Comparison of ENCODE assay signal across 8 mouse cellular contexts in genomic region chr11:70687601-70688199, GRCm38 (mm10). TPM values are rescaled to one million over a fixed set of nuclear protein-coding genes. Genes with fewer than 3 reads are reported as not detected.
DNase-seq lines count a peak whose midpoint lies in the region; ATAC-seq and TF ChIP-seq lines count a peak whose summit lies in the region.

Gene Camta2, minus strand, starts transcription at chr11:70688105.

- no peaks in the 10 kb centered on the region for H3K79me2 ChIP-seq in heart, adult 2 months (replicated peaks; ENCODE audit: control insufficient read depth, insufficient read depth, low read length)

- TF ChIP-seq CTCF in heart, adult 2 months (IDR thresholded peaks at IDR 0.05): peak; percentile 79

- peak within 1 kb of the TSS; percentile 85 for H3K27ac ChIP-seq in embryonic facial prominence, embryonic 13.5 days
- peak within 1 kb of the TSS; percentile 98 for H3K27ac ChIP-seq in heart, adult 2 months

- WGBS in embryonic facial prominence, embryonic 13.5 days: under 1% methylated on average over 50 of the region's 55 CpGs
- 1% methylated on average over 55 of the region's 55 CpGs for WGBS in heart, adult 2 months

- no peaks in the 10 kb centered on the region for H3K27me3 ChIP-seq in embryonic facial prominence, embryonic 13.5 days
- H3K27me3 ChIP-seq in heart, adult 2 months (ENCODE audit: control insufficient read depth, insufficient read depth, low read length): no peaks in the 10 kb centered on the region

- H3K4me1 ChIP-seq in embryonic facial prominence, embryonic 13.5 days: peaks cover 17% of the 10 kb centered on the region
- peaks cover 4% of the 10 kb centered on the region for H3K4me1 ChIP-seq in heart, adult 2 months (ENCODE audit: control insufficient read depth, insufficient read depth, low read length)

- peak; percentile 86 to 88 for DNase-seq in left cerebral cortex, adult 18-20 months (ENCODE audit: low spot score in 2 of 2)
- no peak for DNase-seq in left cerebral cortex, adult 11 months (ENCODE audit: low spot score)
- DNase-seq in heart, adult 2 months: peak; percentile 94 to 96
- DNase-seq in kidney, adult 8-10 months: peak; percentile 83 to 87
- DNase-seq in liver: peak; percentile 80
- DNase-seq in spleen, postnatal 4 days (ENCODE audit: low spot score in 2 of 2): peak; percentile 78 to 89

- H3K36me3 ChIP-seq in embryonic facial prominence, embryonic 13.5 days: peaks cover 28% of the 10 kb centered on the region
- no peaks in the 10 kb centered on the region; the same call in 1 of the 2 replicates for H3K36me3 ChIP-seq in heart, adult 2 months (ENCODE audit: control insufficient read depth, insufficient read depth, low read length)

- intact Hi-C loops in heart, adult 2 months (cut with DNase I): loop anchor here (1.0 to 5.0 kb wide), 4 partner anchors 13 to 70 kb away; partner anchors contain the start of genes Inca1, Kif1c, Rnf167 and Slc25a11

- peak within 1 kb of the TSS; percentile 91 for H3K9ac ChIP-seq in embryonic facial prominence, embryonic 13.5 days
- peak within 1 kb of the TSS; percentile 93 for H3K9ac ChIP-seq in heart, adult 2 months (ENCODE audit: low read depth, low read length)

- TF ChIP-seq POLR2A in heart, adult 2 months (IDR thresholded peaks at IDR 0.05; ENCODE audit: insufficient read depth, low read depth, low read length): peak; percentile 90

- peak within 1 kb of the TSS; percentile 79 for H3K4me3 ChIP-seq in embryonic facial prominence, embryonic 13.5 days
- H3K4me3 ChIP-seq in heart, adult 2 months: peak within 1 kb of the TSS; percentile 84

- H3K4me2 ChIP-seq in embryonic facial prominence, embryonic 13.5 days: peak within 1 kb of the TSS; percentile 82

- TF ChIP-seq EP300 in heart, adult 2 months (IDR thresholded peaks at IDR 0.05; ENCODE audit: insufficient read depth, low read depth, low read length): no peak

- peak; percentile 70 for ATAC-seq in embryonic facial prominence, embryonic 13.5 days (ENCODE audit: insufficient number of reproducible peaks, insufficient read depth, low FRiP score, low TSS enrichment, low read depth)
- ATAC-seq in monocyte, adult 5-6 weeks (replicated peaks; ENCODE audit: insufficient number of reproducible peaks, low FRiP score, low TSS enrichment, poor library complexity, severe bottlenecking): peak; percentile 53

- no peaks in the 10 kb centered on the region for H3K9me3 ChIP-seq in embryonic facial prominence, embryonic 13.5 days

RNA-seq across cellular contexts. Expression of gene Camta2, which starts in this region (rescaled TPM):
- total RNA-seq in left cerebral cortex, adult 18-20 months (2021): 100 to 1,000 TPM; 217 to 224 TPM
- 13.4 TPM in 2 replicates for polyA plus RNA-seq in embryonic facial prominence, embryonic 13.5 days (2015; fragmentation: Nextera tagmentation; extraction: Ambion mirVana)
- 10 to 100 TPM; 37.8 to 37.9 TPM for total RNA-seq in heart, adult 2 months (2021)
- polyA plus RNA-seq in heart, adult 2 months (2012; rRNA removed): 27.6 and 32.5 TPM in 2 replicates
- 8.9 to 20.6 TPM (median 15.7 TPM) in 3 replicates for total RNA-seq in monocyte, adult 5-6 weeks (2017)

Comparison
In these comparisons a context has a peak if more than half of its experiments do, and no peak if none do; other contexts are left out.
1. RNA of gene Camta2 (total RNA-seq): 217 to 224 TPM in left cerebral cortex, adult 18-20 months; 37.8 to 37.9 TPM in heart, adult 2 months and 8.9 to 20.6 TPM in monocyte, adult 5-6 weeks; every median in the first group is over 4 times any median in the second.